Mouse (Mus musculus): ENCODE data around the gene Grik2.
A peak's percentile ranks its signal among the peaks of the same experiment; 100 is the strongest.

The Grik2 gene

DNA sequence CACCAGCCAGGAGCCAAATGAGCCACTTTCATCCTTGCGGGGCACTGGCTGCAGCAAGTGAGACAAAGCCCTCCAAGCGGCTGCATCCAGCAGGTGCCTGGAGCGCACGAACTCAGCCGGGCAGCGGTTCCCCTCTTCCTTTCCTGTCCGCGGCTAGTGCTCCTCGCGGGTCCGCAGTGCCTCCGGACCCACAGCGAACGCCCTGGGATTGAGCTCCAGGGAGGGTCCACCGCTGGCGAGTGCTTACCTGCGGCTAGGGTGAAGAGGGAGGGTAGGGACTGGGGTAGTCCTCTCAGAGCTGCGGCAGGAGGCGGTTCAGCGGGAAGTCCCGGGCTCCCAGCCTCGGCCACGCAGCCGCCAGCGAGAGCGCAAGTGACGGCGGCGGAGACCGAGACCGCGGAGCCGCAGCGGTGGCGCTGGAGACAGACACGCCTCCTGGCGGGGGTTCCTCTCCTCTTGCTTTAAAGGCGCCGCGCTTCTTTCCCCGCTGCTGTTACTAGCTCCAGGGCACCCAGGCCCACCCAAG, at the start of gene Grik2:
Gene Grik2 (minus strand): TSS at position 386 of the 526 bp plus-strand sequence.
- DNase-seq (ENCODE audit: low spot score in 2 of 2), result peak; percentile 69 to 82

DNA sequence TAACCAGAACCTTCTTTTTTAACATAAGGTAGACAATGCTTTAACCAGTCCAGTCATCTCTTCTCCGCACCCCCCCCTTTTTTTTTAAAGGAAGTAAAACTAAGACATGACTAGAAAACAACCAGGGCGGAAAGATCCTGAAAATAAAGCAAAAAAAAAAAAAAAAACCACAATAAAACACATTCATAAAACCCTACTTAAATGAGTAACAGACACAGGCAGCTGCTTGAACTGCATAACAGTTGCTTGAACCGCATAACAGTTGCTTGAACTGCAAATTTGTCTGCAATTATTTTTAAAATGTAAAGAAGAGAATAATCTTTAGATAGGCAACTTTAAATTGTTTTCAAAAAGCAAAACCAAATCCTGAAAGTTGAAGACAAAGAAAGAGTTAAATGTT, 45.8 kb upstream of the Grik2 start:
- DNase-seq (ENCODE audit: low spot score in 2 of 2), result no peak

DNA sequence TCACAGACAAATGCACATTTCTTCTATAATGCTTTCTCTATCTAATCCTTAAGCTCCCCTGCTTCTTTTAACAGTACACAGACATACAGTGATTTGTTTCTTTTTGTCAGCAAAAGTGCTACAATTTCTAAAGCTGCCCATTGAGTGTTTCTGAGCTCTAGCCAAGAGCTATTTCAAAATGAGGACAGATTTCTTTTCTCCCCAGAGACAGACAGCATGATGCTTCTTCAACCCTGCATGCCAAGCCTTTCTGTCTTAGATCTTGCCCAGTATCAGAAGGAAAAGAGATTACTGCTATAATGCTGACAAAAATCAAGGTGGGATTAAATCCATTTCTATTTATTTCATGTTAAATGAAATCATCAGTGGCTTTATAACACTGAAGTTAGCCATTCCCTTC, 18.7 kb upstream of the Grik2 start:
- DNase-seq (ENCODE audit: low spot score in 2 of 2), result no peak

DNA sequence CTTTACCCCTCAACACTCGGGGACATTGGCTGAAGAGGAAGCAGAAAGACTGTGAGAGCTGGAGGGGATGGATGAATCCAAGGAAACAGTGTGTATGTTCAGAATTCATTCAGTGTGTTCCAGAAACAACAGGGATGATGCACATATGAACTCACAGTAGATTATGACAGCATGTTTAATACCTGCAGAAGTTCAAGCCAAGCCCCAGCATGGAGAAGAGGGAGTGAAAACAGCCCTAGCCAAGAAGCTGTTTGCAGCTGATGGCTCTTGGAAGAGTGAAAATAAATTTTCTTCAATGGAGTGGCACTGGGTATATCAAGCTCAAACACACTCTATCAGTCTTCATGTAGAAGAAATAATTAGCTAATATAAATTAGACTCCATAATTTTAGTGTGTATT, 12.4 kb upstream of the Grik2 start:
- DNase-seq (ENCODE audit: low spot score in 2 of 2), result no peak

DNA sequence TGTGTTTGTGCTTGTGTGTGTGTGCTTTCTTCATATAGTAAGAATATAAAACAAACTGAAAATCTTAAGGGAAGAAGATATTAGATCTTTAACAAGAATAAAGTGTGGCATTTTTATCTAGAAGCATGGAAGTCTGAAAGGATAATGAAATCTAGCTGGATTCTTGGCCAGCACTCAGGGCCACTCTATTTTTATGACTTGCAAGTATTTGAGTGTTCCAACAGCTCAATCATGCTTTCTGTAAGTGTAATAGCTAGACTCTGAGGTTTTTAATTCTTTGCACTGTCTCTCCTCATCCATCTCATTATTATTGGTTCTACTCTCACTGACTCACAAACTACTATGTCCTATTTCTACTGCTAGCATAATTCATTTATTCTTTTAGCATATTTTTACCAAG, 5.6 kb upstream of the Grik2 start:
- DNase-seq (ENCODE audit: low spot score in 2 of 2), result no peak

DNA sequence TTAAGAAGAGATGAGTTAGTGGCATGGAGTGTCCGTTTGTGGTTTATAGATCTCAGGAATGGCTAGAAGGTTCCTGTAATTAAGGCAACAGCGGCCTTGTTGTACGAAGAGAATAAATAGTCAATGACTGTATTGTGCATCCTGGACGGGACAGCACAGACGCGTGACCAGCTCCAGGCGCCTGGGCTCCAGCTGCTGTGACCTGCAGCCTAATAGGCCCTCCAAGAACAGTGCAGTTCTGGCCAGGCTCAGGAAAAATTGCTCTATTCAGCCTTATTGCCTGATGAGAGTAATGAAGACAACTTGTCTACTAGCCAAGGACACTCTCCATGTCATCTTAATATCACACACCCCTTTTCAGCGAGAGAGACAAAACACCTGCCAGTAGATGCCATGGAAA, 1.8 kb upstream of the Grik2 start:
- DNase-seq (ENCODE audit: low spot score in 2 of 2), result no peak

DNA sequence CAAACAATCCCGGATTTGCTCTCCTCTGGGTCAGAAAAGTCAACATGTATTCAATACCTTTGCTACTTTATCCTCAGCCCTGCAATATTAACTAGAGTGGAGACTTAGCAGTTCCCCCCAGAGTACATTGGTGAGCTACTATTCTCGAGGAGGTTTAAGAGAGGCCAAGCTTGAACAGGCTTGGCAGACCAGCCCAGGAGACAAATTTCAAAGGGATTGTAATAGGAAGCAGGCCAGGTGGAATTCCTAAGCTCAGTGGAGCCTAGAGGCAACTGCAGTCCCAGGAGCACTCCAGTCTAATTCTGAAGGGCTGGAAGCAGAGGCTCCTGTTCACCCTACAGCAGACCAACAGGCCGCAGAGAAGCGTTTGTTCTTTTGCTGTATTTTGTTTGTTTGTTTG, 1.1 kb upstream of the Grik2 start:
- DNase-seq (ENCODE audit: low spot score in 2 of 2), result no peak

DNA sequence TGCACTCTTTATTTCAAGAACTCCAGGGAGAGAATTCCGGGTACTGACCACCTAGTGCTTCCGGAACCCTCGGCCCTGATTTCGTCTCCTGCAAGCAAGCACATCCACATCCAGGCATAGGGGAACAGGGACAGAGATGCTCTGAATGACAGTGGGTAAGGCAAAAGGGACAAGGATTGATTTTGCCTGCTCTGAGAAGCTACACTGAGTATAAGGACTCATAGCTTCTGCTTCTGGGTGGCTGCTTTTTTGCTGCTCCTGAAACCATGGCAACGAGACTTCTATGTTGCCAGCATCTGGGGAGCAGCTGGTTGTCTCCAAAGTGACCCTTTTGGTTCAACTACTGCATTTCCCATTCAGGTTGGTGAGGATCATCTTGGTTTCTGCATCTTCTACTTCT, 348 bp upstream of the Grik2 start:
- DNase-seq (ENCODE audit: low spot score in 2 of 2), result no peak

- DNase-seq (ENCODE audit: low spot score in 2 of 2), result no peak
Observed at GRCm38 (mm10) chr10:49786630-49787029, 1.9 kb downstream of the Grik2 start.

DNA sequence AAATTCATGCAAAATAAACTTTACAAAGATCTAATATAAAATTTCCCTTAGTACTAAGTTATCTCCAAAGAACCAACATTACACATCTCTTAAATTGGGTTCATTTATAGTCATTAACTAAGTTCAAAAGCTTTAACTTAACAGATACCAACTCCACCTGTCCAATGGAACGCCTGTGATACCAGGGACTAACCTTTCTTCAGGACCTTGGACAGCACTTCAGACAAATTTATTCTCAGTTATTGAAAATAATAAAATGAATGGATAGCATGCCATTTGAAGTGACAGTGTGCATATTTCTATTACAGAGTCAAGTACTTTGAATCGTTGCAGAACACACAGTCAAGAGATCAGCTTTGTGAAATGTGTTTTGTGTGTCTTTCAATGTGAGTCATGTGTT, 3.1 kb downstream of the Grik2 start:
- DNase-seq (ENCODE audit: low spot score in 2 of 2), result no peak

- no peak for DNase-seq (ENCODE audit: low spot score in 2 of 2)
Observed at GRCm38 (mm10) chr10:49784831-49785230, 3.7 kb downstream of the Grik2 start.

DNA sequence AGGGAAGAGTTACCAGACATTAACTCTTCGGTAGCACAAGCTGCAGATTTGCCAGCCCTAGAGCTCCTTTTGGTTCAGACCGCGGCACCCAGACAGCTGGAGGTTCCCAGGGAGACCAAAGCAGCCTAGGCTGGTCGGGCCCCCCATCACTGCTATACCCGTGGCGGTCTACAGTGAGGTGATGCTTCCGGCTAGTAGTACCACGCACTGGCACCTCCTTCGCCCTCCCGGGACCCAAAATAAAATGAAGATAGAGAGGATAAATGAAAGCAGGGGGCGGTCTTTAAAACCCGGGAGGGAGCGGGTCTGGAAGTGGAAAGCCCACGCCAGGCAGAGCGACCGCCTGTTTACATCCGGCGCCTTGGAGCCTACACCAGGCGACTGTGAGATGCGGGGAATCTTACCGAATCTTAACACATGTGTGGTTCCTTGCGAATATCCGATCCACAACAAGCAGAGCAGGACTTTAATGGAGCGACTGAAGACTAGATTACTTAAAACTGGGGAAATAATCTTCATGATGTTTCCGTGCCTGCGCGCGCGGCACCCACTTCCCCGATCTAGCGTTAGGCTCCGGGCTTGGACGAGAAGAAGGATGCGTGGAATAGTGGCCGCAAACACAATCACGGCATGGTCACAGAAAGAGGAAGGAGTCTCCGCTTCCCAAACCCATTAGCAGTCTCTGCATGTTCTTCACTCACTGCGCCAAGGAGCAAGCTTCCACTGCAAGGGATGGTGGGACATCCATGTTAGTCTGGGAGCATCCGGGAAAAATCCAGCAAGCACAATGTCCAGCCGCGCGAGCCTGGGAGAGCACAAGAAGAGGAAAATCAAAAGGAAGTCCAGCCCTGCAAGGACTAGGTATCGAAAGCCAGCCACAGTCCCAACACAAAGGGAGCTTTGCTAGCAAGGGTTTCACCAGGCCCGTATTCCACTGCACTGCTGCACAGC, 5.5 kb downstream of the Grik2 start:
- DNase-seq (ENCODE audit: low spot score in 2 of 2), result peak; percentile 38 to 44

DNA sequence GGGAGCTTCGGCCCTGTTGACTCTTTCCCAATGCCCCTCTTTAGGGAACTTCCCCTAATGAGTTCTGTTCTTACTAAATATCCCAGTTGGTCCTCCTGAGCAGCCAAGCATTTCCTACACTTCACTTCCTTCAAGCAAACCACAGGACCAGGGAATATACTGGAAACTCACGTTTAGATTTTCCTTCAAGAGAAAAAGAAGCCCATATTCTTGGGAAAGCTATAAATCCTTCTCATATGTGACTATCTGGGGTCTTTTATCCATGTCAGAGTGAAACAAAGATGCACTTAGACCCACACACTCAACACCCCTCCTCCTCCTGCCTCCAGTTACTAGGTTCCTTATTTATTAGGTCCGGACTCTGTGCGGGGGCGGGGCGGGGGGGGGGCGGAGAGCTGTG, 6.5 kb downstream of the Grik2 start:
- no peak for DNase-seq (ENCODE audit: low spot score in 2 of 2)

- peak in 1 of 2 experiments; percentile 4 for DNase-seq (ENCODE audit: low spot score in 2 of 2)
Observed at GRCm38 (mm10) chr10:49780430-49780829, 8.1 kb downstream of the Grik2 start.

- no peak for DNase-seq (ENCODE audit: low spot score in 2 of 2)
Observed at GRCm38 (mm10) chr10:49768897-49769296, 19.7 kb downstream of the Grik2 start.

GRCm38 (mm10) chr10:49767556-49767955, 21.0 kb downstream of the Grik2 start:
- no peak for DNase-seq (ENCODE audit: low spot score in 2 of 2)

- no peak for DNase-seq (ENCODE audit: low spot score in 2 of 2)
Observed at GRCm38 (mm10) chr10:49762607-49763006, 26.0 kb downstream of the Grik2 start.

DNA sequence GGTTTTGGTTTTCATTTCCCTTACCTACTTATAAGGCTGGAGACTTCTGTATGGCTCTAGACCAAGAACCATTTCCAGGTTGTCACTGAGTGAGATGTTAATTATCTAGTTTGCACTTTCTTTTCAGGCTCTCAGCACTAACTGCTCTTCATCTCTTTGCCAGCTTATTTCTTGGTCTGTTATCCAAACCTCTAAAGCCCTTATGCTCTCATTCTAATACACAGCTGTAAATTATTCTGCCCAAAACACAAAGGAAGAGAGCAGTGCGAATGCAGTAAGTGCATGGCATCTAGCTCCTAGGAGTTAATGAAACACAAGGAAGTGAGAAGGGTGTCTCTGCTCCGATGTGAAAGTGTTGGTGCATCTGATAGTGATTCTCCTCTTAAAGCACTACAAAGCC, 36.8 kb downstream of the Grik2 start:
- no peak for DNase-seq (ENCODE audit: low spot score in 2 of 2)

- no peak for DNase-seq (ENCODE audit: low spot score in 2 of 2)
Observed at GRCm38 (mm10) chr10:49731841-49732240, 56.7 kb downstream of the Grik2 start.

GRCm38 (mm10) chr10:49723706-49724105, 64.9 kb downstream of the Grik2 start:
- DNase-seq (ENCODE audit: low spot score in 2 of 2), result no peak

DNA sequence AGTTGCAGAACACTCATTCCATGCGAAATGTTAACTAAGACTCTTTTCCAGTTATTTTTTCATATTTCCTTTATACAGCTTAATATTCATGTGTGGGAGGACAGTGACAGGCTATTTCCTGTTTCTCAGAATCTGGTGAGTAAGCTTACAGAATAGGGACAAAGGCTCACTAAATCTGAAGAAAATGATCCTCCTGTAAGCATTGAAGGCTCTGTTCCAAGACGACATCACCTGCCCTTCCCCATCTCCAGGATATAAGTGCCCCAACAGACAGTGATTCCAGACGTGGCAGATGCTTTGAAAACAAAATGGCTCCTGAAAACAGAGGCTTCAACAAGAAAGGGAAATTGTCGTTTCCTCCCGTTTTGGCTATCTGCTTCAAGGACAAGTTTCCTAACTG, 71.7 kb downstream of the Grik2 start:
- DNase-seq (ENCODE audit: low spot score in 2 of 2), result no peak

DNA sequence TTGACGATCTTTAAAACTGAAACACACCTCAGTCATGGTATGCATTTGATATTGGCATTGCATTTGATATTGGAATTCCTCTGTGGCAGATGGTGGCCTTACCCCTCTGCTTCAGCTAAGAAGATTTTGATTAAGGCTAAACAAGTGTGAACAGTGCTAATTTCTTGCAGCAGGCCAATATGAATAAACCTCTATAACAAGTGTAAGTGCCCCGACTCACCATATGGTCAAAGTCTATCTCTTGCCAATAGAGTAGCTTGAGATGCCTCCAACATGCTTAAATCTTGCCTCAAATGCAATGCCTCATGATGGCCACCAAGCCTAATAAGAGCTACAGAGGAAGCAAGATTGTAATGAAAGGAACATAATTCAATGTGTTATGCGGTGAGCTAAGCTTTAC, 78.8 kb downstream of the Grik2 start:
- DNase-seq (ENCODE audit: low spot score in 2 of 2), result no peak

- peak in 1 of 2 experiments; percentile 4 for DNase-seq (ENCODE audit: low spot score in 2 of 2)
Observed at GRCm38 (mm10) chr10:49704446-49704845, 84.1 kb downstream of the Grik2 start.
